Mouse (Mus musculus) urinary bladder, postnatal 36 days (tissue): ENCODE data around the gene Ccdc102a.

ENCODE experiments used
- DNase-seq, 2 experiments: peaks; one replicate each; pipeline ENCODE4 v3.0.0; 2022; ENCODE audit warnings: low spot score in 2 of 2, mixed read lengths in 1 of 2

The Ccdc102a gene

DNA sequence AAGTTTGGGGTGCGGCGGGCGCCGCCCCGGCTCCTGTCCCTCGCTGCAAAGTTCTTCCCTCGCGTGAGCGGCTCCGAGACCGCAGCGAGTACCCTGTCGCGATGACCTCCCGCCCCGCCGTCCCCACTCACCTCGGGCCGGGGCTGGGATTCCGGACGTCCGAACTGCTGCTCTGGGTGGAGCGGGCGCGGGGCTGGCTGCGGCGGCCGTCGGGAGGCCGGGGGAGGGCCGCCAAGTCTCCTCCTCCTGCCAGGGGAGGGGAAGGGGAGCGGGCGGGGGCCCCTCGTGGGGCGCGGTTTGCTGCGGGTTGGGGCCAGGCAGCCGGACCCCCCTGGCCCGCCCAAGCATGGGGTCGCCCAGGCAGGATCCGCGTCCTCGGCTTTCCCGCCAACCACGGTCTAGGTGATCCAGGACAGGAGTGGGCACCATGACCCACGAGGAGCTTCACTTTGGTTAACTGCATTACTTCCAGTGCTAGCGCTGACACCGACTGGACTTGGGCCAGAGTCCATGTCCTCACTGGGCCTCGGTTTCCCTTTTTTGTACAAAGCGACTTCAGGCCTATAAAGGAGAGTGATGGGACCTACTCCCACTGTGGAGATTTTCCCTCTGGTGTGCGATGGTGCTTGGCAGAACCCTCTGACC is at the start of gene Ccdc102a:
Ccdc102a (minus strand) TSS at position 248 of the 645 bp plus-strand sequence.
- peak; percentile 36 to 54 for DNase-seq

DNA sequence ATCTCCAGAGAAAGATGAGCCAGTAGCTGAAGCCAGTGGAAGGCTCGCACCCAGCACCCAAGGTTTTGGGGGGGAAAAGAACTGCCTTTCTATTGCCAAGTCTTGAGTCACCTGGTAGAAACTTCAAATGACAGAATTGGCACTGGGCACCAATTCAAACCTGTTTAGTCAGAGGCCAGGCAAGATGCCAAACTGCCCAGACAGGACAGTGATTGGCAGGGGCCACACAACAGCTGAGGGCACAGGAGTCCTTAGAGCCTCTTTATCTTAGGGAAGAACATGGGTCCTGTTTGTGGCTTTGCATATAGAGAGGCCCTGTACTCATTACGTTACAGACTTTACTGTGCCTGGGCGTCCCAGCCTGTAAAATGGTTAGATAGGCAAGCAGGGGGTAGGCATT is 49.7 kb upstream of the Ccdc102a start:
- DNase-seq: peak; percentile 65 to 73

DNA sequence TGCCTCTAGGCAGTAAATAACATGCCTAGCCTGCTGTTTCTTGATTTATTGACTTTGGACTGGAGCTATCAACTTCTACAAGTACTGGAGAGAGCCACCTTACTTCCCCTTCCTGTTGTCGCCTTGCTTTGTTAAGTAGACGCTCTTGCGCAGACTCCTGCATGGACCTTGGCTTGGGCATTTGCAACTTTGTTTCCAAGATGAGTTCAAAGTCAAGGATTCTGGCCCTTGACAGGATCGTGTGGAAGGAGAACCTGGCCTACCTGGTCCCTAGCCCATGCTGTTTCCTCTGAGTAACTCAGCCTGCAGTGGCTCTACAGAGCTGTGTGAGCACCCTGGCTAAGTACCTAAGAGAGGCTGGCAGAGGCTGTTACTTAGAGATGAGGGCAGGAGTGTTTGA is 49.2 kb upstream of the Ccdc102a start:
- no peak for DNase-seq

DNA sequence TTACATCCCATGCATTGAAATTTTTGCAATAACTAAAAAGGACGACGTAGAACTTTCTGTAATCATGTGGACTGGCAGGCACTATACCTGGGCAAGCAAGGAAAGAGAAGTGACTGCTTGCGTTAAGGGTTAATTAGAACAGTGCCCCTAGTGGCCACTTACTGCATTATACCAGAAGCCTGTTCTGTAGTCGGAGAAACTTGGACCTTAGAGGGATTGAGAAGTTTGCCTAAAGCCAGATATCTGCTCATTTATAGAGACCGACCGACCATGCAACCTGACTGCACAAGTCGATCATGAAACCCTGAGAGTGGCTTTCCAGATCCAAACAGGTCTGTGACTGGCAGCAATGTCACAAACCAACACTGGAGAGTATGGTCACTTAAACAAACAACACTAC is 48.7 kb upstream of the Ccdc102a start:
- peak in 1 of 2 experiments; percentile 21 for DNase-seq

DNA sequence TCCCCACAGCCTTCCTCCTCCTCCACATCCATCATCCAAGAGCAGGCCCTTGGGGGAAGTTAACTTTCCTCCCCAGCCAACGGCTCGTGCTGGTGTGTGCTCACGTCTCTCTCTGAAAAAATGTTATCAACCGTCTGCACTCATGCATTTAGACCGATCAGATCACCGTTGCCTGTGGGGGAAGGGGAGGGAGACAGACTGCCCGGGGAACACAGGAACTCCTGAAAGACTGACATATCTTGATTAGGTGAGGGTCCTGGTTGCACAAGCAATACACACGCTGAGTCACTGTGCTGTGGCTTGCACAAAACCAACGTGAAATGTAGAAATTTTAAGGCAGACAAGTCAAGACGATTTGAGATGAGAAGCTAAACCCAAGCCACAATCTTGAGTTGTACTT is 46.9 kb upstream of the Ccdc102a start:
- peak in 1 of 2 experiments; percentile 42 for DNase-seq

DNA sequence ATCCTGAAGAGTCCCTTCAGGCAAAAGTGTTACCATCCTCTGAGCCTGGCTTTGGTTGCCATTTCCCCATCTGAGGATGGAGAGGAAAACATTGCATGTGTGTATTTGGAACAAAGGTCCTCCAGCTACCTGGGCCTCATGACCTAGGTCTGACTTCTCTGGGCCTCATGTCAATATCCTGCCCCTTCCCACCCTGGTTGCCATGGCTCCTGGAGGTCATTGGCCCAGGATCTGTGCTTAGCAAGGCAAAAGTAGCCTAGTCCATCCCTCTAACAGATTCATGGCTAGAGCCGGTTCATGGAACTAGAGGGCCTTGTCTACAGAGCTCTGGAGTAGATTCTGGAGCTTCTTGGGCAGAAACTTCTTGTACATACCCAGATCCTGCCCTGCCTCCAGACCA is 44.3 kb upstream of the Ccdc102a start:
- DNase-seq: no peak

DNA sequence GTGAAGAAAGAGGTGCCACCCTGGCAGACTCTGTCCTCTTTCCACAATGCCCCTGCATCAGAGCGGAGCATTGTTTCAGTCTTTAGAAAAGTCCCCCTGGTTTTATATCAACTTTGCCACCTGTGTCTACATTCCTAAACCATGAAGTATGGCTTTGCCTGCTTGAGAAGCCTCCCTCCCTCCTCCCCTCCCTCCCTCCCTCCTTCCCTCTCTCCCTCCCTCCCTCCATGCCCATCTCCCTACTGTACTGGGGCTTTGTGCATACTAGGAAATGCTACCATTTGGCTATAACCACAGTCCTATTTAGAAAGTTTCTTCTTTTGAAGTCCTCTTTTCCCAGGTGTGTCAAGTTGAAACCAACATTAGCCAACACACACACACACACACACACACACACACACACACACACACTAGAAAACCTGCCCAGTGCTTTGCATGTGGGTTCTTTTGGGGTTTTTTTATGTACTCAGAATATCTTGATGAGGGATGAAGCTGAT is 38.2 kb upstream of the Ccdc102a start:
- DNase-seq: no peak

DNA sequence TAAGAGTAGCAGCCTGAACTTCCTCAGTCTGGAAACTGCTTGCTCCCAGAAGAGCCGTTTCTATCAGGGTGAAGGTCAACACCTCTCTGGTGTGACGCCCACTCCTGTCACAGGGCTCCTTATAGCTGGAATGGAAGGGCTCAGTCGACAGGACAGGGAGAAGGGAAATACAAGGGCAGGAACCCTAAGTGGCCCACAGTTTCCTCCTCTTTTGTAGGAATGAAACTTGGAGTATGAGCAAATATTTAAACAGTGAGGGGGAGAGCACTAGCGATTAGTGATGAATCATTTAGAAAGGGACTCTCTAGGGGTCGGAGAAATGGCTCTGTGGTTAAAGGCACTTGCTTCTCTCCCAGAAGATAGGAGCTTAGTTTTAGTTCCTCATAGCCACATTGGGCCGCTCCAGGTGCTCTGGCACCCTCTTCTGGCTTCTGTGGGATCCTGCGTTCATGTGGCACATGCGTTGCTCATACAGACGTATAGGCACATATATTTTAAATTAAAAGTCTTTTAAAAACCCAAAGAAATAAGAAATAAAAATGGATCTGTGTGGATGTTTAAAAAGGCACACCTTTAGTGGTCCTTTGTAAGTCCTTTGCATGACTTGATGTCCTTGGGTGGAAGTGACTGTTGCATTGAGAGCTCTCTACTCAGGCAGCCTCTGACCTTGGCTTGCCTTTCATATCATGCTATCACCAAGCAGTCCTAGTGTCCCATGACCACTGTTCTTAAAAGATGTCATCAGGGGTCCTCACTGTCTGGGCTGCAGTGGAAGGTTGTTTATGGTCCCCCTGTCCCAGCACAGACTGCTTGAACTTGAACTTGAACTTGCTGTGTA is 37.2 kb upstream of the Ccdc102a start:
- DNase-seq: peak; percentile 16 to 55

DNA sequence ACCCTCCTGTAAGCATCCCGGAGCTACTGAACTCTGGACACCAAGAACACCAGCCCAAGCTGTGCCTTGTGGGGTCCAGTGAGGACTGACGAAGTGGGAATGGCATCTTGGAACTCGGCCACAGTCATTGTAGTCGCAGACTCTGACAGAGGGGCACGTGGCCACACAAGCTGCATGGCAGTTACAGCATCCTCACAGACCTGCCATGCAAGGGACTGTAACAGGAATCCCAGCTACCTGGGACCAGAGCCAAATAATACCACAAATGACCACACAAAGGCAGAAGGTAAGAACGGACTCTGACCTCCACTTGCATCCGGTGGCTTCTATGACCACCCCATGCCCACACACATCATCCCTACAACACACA is 36.5 kb upstream of the Ccdc102a start:
- DNase-seq: peak in 1 of 2 experiments; percentile 8

DNA sequence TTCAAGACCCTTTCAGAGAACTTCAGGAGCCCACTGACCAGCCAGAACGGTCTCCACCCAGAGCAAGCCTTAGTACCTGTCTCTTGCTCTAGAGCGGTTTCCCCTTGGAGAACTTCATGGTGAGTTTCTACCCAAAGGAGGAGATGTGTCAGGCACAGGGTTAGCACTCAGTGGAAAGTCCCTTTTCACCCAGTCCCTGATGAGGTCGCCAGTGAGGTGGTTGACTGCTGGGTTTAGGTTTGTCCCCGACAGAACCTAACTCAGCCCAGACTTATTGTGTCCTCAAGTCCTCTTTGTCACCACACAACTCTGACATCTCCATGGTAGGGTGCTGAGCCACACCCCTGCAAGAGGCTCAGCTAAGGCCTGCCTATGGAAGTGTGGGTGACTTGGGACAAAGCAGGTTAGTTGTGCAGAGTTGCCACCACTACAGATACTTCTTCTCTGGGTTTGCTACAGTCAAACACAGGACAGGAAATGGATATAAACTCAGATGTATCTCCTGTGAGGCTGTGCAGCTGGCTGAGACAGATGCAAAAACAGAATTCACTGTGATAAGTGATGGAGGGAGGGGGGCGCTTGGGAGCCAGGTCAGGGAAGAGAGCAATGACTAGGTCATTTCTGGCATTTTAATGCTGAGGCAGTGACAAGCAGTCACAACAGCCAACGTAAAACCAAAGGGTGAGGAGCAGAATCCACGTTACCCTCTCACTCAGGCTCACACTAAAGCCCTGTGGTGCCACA is 35.9 kb upstream of the Ccdc102a start:
- DNase-seq: no peak

DNA sequence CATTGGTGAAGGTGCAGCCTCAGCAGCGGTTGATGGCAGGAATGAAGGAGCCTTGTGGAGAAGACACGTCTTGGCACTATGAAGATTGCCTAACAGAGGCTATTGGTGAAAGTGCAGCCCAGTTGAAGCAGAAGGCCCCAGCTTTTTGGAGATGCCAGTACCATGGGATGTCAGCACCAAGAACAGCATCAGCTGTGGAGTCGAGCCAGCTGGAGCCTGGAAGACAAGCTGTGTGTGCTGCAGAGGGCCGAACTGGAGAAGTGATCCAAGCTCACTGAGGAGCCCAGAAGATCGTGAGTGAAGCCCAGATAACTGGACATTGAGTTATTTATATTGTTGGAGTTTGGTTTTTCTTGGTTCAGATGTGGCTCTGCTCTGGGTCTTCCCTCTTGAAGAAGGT is 34.2 kb upstream of the Ccdc102a start:
- DNase-seq: no peak

DNA sequence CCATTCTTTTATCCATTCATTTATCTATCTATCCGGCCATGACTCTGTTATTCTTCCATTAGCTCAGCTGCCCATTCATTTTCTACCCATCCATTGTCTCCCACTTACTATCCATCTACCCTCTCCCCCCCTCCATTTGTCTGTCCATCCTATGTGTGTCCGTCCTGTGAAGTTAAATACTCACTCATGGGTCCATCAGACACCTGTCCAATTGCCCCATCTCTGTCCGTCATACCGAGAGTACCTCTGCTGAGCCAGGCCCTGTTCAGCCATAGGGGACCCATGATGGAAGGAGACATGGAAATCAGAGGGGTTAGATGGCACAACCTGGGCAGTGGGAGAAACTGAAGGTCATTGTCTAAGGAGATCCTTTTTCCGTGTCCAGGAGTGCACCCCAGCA is 32.6 kb upstream of the Ccdc102a start:
- DNase-seq: no peak

DNA sequence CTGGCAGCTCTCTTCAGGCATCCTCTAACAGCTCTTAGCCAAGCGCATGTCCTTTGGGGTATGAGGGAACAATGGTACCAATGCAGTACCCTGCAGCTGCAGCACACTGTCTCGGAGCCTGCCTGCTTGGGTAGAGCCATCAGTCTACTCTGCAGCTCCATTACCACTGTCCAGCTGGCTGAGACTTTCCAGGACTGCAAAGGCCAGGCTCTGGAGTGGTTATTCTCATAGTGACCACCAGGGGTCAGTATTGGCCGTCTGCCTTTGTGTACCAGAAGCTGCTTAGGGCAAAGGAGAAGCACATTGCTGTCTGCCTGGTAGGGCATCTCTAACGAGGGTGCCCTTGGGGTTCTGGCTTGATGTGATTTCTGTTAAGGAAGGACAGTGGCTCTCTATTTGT is 32.1 kb upstream of the Ccdc102a start:
- DNase-seq: peak; percentile 68 to 75

DNA sequence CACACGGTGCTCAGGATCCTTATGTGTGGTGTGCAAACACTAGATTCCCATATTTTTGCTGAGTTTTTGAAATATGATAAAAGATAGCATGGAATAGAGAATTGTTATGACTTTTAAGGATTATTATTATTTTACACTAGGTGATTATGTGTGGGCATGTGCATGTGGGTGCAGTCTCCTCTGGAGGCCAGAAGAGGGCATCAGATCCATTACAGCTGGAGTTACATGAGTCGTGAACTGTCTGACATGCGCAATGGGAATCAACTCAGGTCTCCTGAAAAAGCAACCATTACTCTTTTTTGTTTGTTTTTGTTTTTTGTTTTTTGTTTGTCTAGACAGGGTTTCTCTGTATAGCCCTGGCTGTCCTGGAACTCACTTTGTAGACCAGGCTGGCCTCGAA is 31.1 kb upstream of the Ccdc102a start:
- no peak for DNase-seq

DNA sequence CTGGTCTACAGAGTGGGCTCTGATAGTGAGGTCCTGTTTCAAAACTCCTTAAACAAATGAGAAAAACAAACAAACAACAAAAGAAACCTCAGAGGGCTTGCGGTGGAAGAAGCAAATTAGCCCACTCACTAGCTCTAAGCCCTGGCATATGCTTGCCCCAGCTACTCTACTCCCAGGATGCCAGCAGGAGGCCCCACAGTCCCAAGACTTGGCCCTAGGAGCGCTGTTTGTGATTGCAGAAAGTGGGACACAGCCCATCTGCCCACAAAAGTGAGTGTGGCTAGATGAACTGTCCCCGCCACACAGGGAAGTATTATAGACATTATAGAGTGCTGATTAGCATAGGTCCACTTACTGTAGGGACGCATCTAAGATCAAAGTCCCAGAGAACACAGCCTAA is 30.5 kb upstream of the Ccdc102a start:
- DNase-seq: no peak

DNA sequence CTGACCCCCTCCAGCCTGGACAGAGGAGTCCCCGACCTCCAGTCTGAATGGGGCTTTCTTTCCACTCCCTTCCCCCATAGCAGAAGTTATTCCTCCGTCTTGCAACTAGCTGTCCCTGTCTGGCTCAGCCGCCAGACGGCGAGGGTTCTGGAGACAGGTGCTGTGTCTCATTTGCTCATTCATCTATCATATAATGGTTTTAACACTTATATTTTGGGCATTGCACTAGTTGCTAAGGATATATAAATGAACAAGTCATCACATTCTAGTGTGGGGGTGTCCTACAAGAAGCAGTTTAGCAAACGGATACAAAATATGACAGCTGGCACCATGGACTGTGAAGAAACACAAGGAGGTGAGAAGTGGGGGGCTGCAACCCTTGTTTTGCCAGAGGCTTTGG is 27.3 kb upstream of the Ccdc102a start:
- DNase-seq: no peak

DNA sequence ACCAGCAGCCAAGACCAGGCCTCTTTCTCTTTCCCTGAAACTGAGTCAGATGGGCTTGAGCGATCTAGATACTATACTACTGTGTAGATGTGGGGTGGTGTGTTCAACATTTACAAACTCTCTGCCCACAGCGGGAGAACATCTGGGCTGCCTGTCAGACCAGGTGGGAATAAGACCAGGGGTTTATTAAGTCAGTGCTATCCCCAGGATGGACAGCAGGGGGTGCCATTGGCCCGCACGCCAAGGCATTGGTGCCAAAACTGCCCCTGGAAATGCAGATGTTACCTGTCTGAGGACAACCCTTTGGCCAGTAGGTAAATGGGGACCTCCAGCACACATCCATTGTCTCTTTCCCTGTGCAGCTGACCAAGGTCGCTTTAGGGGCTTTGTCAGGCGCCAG is 24.7 kb upstream of the Ccdc102a start:
- DNase-seq: peak; percentile 49 to 54

DNA sequence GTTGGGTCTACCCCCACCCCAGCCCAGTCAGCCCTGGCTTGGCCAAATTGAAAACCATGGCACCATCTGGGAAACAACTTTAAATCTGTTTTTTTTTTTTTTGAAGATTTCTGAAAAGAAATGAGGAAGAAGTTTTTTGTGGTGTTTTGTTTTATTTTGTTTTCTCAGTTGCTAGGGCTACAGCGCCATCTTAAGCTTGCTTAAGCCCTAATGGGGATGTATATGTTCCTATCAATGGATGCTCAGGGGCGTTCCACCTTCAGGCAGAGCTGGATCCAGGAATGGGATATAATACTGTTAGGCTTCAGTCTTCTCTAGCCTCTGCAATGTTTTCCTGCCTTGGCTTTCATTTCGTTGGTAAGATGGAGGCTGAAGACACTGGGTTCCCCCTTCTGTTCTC is 17.3 kb upstream of the Ccdc102a start:
- DNase-seq: no peak

DNA sequence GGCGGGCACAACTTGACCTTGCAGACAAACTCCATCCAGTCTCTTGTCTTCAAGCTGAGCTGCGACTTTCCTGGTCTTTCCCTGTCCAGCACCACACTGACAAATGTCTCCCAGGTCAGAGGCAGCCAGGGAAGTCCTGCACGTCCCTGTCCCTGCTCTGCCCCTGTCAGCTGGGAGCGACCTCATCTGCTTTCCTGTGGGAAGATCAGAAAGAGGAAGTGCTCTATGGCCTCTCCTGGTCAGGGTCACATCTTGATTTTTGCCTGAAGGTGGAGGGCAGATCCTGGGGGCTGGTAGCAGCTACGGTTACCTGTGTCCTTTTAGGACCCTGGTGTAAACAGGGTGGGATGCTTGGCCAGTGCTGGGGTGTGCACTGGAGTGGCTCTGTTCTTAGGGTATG is 16.0 kb upstream of the Ccdc102a start:
- DNase-seq: no peak

DNA sequence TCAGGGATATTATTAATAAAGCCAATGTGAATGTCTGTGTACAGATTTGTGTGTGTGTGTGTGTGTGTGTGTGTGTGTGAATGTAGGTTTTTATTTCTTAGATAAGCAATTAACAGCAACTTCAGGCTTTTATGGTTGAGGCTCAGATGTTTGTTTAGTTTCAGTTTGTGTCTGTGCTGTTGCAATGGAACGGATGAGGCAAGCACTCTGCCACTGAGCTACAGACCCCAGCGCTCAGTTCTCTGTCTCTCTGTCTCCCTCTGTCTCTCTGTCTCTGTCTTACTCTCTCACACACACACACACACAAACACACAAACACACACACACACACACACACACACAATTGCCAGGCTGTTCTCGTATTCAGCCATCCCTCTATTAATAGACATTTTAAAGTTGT is 10.3 kb upstream of the Ccdc102a start:
- DNase-seq: no peak

DNA sequence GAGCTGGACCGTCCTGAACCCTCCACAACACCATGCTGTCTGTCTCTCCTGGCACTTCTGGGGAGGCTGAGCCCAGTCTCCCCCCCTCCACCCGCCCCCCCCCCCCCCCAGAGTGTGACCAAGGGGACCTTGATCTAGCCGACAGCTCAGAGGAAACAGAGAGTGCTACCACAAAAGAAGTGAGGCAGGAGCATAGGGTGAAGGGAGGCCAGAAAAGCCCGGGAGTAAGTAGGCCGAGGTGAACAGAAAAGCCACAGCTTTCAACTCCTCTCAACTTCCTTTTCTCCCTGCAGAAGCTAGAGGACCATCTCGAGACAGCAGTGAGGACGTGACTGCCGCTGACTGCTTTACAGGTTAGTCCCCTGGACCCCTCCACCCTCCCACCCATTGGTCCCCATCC is 5.5 kb upstream of the Ccdc102a start, which contains the start of gene Adgrg5:
Adgrg5 (plus strand) TSS at position 290 of the 400 bp plus-strand sequence.
- DNase-seq: no peak

DNA sequence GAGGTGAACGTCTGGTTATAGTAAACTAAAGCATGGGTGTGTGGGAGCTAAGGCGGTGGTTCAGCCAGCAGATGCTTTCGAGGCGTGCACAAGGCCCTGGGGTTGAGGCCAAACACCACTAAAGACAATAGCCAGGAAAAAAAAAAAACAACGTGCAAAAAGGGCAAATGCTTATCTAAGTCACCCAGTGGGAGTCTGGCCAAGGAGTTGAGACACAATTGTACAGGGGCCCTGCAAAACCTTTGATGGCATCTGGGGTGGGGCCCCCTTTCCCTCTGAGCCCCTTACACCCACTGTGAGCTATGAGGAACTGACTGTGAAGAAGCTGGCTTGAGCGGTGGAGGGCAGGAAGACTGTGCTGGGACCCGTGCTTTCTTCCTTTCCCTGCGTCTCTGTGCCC is 4.7 kb upstream of the Ccdc102a start:
- no peak for DNase-seq
